Mouse (Mus musculus) cerebellum, adult 8-10 months (tissue): ENCODE results near the gene Gm8267.
"Not testable (repeated sequence)": the region's sequence is repeated elsewhere in the genome, so short reads cannot be mapped to it uniquely, and the experiment has no call there.

Experiments used
- DNase-seq: peaks from one replicate; pipeline ENCODE4 v3.0.0; 2022

The Gm8267 gene

GRCm38 (mm10) chr14:44750240-44750639, at the start of gene Gm8267:
Gene Gm8267 (minus strand): TSS chr14:44750340.
- no peak for DNase-seq

GRCm38 (mm10) chr14:44789537-44790382, 39.6 kb upstream of the Gm8267 start:
- not testable (repeated sequence) for DNase-seq

GRCm38 (mm10) chr14:44742789-44743188, 7.4 kb downstream of the Gm8267 start:
- DNase-seq, result not testable (repeated sequence)

DNA sequence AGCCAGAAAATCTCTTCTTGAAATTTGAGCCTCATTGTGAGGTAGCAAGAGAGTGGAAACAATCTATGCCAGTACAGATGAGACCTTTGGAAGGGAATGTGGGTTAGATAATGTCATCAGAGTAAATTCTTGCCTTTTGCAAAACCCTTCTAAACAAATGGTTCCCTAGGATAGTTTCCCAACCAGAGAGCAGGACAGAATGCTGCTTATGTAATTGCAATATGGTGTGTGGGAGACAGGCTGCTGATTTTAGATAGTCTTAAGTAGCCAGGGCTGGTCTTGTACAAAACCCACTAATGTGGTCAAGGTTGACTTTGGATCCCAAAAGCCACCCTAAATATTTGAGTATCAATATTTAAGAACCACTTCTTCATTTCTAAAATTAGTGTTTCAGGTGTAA, 19.4 kb downstream of the Gm8267 start:
- not testable (repeated sequence) for DNase-seq

DNA sequence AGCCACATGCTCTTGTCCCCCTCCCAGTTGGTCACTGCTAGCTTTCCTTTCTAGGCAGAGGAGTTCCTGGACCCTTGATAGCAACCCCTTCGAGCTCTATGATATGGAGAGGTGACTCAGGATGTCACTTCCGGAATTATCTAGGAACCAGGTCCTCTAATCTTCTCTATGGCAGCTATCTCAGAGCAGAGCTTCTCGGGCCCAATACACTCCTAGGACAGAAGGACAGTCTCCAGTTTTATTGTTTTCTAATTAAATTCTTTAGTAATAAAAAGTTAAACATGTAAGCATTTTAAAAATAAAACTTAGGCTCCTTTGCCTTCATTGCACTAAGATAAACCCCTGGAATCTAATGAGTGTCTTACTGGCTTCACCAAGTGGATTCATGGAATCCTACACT, 43.8 kb downstream of the Gm8267 start, which contains the start of gene Gm8257:
Gene Gm8257, minus strand, starts transcription at position 101 of the 400 bp plus-strand sequence.
- not testable (repeated sequence) for DNase-seq
